Mouse (Mus musculus) 3134 (cell line): ENCODE data around the gene Iqcg.

Experiments used
- DNase-seq: peaks from one replicate; pipeline ENCODE4 v3.0.0-alpha.2; 2011; ENCODE audit warnings: low spot score; ENCODE audit not compliant: insufficient read length; ENCODE audit errors: extremely low read depth

Gene Iqcg

GRCm38 (mm10) chr16:32992158-32992557, 63.9 kb downstream of the Iqcg start:
- DNase-seq = no peak

DNA sequence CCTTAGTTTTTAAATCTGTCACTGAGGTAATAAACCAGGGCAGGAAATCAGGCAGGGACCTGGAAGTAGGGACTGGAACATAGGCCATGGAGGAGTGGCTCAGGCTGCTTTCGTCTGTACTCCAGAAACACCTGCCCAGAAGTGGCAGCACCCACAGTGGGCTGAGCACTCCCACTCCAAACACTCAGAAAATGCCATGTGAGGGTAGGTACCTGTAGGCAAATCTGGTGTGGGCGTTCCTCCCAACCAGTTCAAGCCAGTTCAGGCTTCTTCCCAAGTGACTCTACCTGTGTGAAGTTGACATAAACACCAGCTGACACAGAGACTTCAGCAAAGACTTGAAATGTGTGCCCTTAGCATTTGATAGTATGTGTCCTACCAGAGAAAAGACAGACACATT, 71.4 kb downstream of the Iqcg start:
- no peak for DNase-seq

DNA sequence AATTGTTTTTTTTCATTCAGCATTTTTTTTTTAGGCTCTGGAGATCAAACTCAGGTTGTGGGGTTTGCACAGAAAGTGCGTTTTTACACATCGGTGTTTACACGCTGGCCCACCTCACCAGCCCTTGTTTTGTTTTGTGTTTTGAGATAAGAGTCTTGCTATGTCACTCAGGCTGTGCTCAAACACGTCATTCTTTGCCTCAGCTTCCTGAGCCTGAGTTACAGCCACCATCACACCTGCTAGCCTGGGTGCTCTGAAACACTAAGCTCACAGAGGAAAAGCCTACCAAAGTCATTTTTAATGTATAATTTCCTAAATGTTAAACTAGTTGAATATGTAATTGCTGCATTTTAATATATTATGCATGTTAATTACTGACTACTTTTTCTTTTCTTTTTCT, 74.6 kb downstream of the Iqcg start:
- no peak for DNase-seq

DNA sequence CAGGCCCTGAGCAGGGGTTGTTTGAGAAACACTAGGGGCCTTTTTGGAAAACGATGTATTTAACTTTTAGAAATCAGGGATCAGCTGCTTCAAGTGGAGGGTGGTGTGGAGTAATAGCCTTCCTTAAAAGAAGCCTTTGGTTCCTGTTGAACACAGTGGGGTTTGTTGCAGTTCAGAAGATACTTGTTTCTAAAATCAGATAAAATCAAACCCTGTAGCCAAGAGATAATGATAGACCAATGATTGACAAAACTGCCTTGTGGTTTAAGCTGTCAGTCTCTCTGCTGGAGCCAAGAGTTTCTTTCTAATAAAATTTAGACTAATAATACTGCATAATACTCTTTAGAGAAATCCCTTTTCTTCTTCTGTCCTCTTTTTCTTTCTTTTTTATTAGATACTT, 75.8 kb downstream of the Iqcg start:
- no peak for DNase-seq

- no peak for DNase-seq
Observed at GRCm38 (mm10) chr16:32973047-32973446, 83.0 kb downstream of the Iqcg start.

GRCm38 (mm10) chr16:32972535-32972934, 83.5 kb downstream of the Iqcg start:
- no peak for DNase-seq
